Mouse (Mus musculus): ENCODE measurements around the gene Isg15. TPM values are rescaled to one million over a fixed set of nuclear protein-coding genes. Genes with fewer than 3 reads are reported as not detected.

Isg15 gene
- polyA plus RNA-seq, 1 experiment = 3.5 TPM

GRCm38 (mm10) chr4:156234021-156234501 lies 33.4 kb upstream of the Isg15 start:
- Histone ChIP-seq H3K27ac (ENCODE audit: insufficient read depth, low read length) (peak overlapping the region; percentile 25; the same call in 1 of the 2 replicates), H3K4me1 (ENCODE audit: control insufficient read depth, insufficient read depth, low read length) (peaks cover 3% of the 10 kb centered on the region; the same call in 1 of the 2 replicates), H3K4me3 (replicated peaks; ENCODE audit: insufficient read depth, low read depth, low read length) (peak overlapping the region; percentile 81), H3K27me3 (ENCODE audit: control insufficient read depth, insufficient read depth, low read length) (no peaks in the 10 kb centered on the region)
- under 1% methylated on average over 17 of the region's 17 CpGs for WGBS
- no peak for TF ChIP-seq CTCF (IDR thresholded peaks at IDR 0.05; ENCODE audit: borderline replicate concordance, insufficient read depth, low read depth, low read length)
- TF ChIP-seq POLR2A (IDR thresholded peaks at IDR 0.05; ENCODE audit: borderline replicate concordance, insufficient read depth, low read length) = no peak
- DNase-seq = peak; percentile 56 to 61

- 29% methylated on average over 12 of the region's 12 CpGs for WGBS
- Histone ChIP-seq H3K27me3 (ENCODE audit: control insufficient read depth, insufficient read depth, low read length) (no peaks in the 10 kb centered on the region), H3K27ac (ENCODE audit: insufficient read depth, low read length) (no peak overlapping the region), H3K4me3 (replicated peaks; ENCODE audit: insufficient read depth, low read depth, low read length) (no peak overlapping the region), H3K4me1 (ENCODE audit: control insufficient read depth, insufficient read depth, low read length) (peaks cover 5% of the 10 kb centered on the region; the same call in 1 of the 2 replicates)
- TF ChIP-seq CTCF (IDR thresholded peaks at IDR 0.05; ENCODE audit: borderline replicate concordance, insufficient read depth, low read depth, low read length) (no peak), POLR2A (IDR thresholded peaks at IDR 0.05; ENCODE audit: borderline replicate concordance, insufficient read depth, low read length) (no peak)
- no peak for DNase-seq
Measured at GRCm38 (mm10) chr4:156228393-156229024, 27.9 kb upstream of the Isg15 start.

- peaks cover 5% of the 10 kb centered on the region; the same call in 1 of the 2 replicates for H3K4me1 ChIP-seq (ENCODE audit: control insufficient read depth, insufficient read depth, low read length)
- H3K27ac ChIP-seq (ENCODE audit: insufficient read depth, low read length) = no peak overlapping the region
- H3K27me3 ChIP-seq (ENCODE audit: control insufficient read depth, insufficient read depth, low read length) = no peaks in the 10 kb centered on the region
- WGBS = 26% methylated on average over 18 of the region's 18 CpGs
- H3K4me3 ChIP-seq (replicated peaks; ENCODE audit: insufficient read depth, low read depth, low read length) = no peak overlapping the region
- no peak for DNase-seq
- TF ChIP-seq POLR2A (IDR thresholded peaks at IDR 0.05; ENCODE audit: borderline replicate concordance, insufficient read depth, low read length) (no peak), CTCF (IDR thresholded peaks at IDR 0.05; ENCODE audit: borderline replicate concordance, insufficient read depth, low read depth, low read length) (no peak)
Measured at GRCm38 (mm10) chr4:156227752-156228392, 27.3 kb upstream of the Isg15 start.

- peaks cover 5% of the 10 kb centered on the region; the same call in 1 of the 2 replicates for H3K4me1 ChIP-seq (ENCODE audit: control insufficient read depth, insufficient read depth, low read length)
- H3K4me3 ChIP-seq (replicated peaks; ENCODE audit: insufficient read depth, low read depth, low read length) = no peak overlapping the region
- H3K27me3 ChIP-seq (ENCODE audit: control insufficient read depth, insufficient read depth, low read length) = no peaks in the 10 kb centered on the region
- no peak overlapping the region for H3K27ac ChIP-seq (ENCODE audit: insufficient read depth, low read length)
- DNase-seq = no peak
- 91% methylated on average over 2 of the region's 2 CpGs for WGBS
- TF ChIP-seq CTCF (IDR thresholded peaks at IDR 0.05; ENCODE audit: borderline replicate concordance, insufficient read depth, low read depth, low read length) = no peak
Measured at GRCm38 (mm10) chr4:156224276-156224675, 23.7 kb upstream of the Isg15 start.

GRCm38 (mm10) chr4:156219936-156220335 lies 19.3 kb upstream of the Isg15 start:
- TF ChIP-seq CTCF (IDR thresholded peaks at IDR 0.05; ENCODE audit: borderline replicate concordance, insufficient read depth, low read depth, low read length) (no peak), POLR2A (IDR thresholded peaks at IDR 0.05; ENCODE audit: borderline replicate concordance, insufficient read depth, low read length) (no peak)
- 76% methylated on average over 11 of the region's 11 CpGs for WGBS
- no peaks in the 10 kb centered on the region for H3K27me3 ChIP-seq (ENCODE audit: control insufficient read depth, insufficient read depth, low read length)

GRCm38 (mm10) chr4:156217838-156218237 lies 17.2 kb upstream of the Isg15 start:
- Histone ChIP-seq H3K27ac (ENCODE audit: insufficient read depth, low read length) (no peak overlapping the region), H3K27me3 (ENCODE audit: control insufficient read depth, insufficient read depth, low read length) (no peaks in the 10 kb centered on the region), H3K4me3 (replicated peaks; ENCODE audit: insufficient read depth, low read depth, low read length) (no peak overlapping the region), H3K4me1 (ENCODE audit: control insufficient read depth, insufficient read depth, low read length) (peaks cover 16% of the 10 kb centered on the region)
- TF ChIP-seq POLR2A (IDR thresholded peaks at IDR 0.05; ENCODE audit: borderline replicate concordance, insufficient read depth, low read length) = no peak
- TF ChIP-seq CTCF (IDR thresholded peaks at IDR 0.05; ENCODE audit: borderline replicate concordance, insufficient read depth, low read depth, low read length) = no peak
- 80% methylated on average over 16 of the region's 16 CpGs for WGBS
- no peak for DNase-seq

More at GRCm38 (mm10) chr4:156219936-156220335, 19.3 kb upstream of the Isg15 start:
- DNase-seq = no peak
- H3K4me3 ChIP-seq (replicated peaks; ENCODE audit: insufficient read depth, low read depth, low read length) = no peak overlapping the region
- H3K27ac ChIP-seq (ENCODE audit: insufficient read depth, low read length) = no peak overlapping the region
- H3K4me1 ChIP-seq (ENCODE audit: control insufficient read depth, insufficient read depth, low read length) = peaks cover 16% of the 10 kb centered on the region

GRCm38 (mm10) chr4:156217022-156217669 lies 16.5 kb upstream of the Isg15 start:
- WGBS = 52% methylated on average over 16 of the region's 16 CpGs
- H3K4me3 ChIP-seq (replicated peaks; ENCODE audit: insufficient read depth, low read depth, low read length) = no peak overlapping the region
- peaks cover 16% of the 10 kb centered on the region for H3K4me1 ChIP-seq (ENCODE audit: control insufficient read depth, insufficient read depth, low read length)
- no peak overlapping the region for H3K27ac ChIP-seq (ENCODE audit: insufficient read depth, low read length)
- TF ChIP-seq CTCF (IDR thresholded peaks at IDR 0.05; ENCODE audit: borderline replicate concordance, insufficient read depth, low read depth, low read length) (no peak), POLR2A (IDR thresholded peaks at IDR 0.05; ENCODE audit: borderline replicate concordance, insufficient read depth, low read length) (no peak)
- no peaks in the 10 kb centered on the region for H3K27me3 ChIP-seq (ENCODE audit: control insufficient read depth, insufficient read depth, low read length)
- DNase-seq = no peak
